Mouse (Mus musculus) lung, adult 2 months (tissue): ENCODE measurements around the gene Lama1.

Experiments used
- CTCF ChIP-seq: fragments of 200-500 bp; IDR thresholded peaks from 2 replicates; pipeline ENCODE4 v1.5.1; 2011; ENCODE audit warnings: mild to moderate bottlenecking, low read length, control low read depth; ENCODE audit not compliant: insufficient read depth
- POLR2A ChIP-seq: fragments of 200-500 bp; IDR thresholded peaks from 2 replicates; pipeline ENCODE4 v1.6.1; 2011; ENCODE audit warnings: low read depth, mild to moderate bottlenecking, control low read depth, low read length, borderline replicate concordance; ENCODE audit errors: extremely low read depth

DNA sequence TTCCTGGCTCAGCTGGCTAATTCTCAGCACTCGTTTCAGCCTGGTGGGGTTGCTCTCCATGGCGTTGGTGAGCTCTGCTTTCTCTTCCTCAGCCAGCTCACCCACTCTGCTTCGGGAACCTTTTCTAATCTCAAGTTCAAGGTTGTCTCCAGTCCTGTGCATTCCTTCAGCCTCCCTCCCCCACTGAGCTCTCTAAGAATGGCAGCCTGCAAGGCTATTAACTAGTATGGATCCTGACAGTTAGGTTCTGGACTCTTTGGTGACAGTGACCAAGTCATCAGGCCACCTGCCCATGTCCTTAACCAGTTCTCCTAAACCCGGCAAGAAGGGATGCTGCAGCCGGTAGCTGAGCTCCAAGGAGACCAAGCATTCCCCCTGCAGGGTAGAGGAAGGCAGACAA is 30.1 kb upstream of the Lama1 start:
- no peak for TF ChIP-seq CTCF
- TF ChIP-seq POLR2A, result no peak
